Comparison of ENCODE assay signal across 15 mouse cellular contexts in genomic region chrX:169110031-169110430, GRCm38 (mm10).
"Had no signal": no experiment of that assay in that cellular context is flagged by ENCODE, and none has a peak within 500 bp of the region (broad histone marks: within the 10 kb centered on the region; RNA-seq: fewer than 3 reads in every experiment).

No protein-coding gene starts in this region.

- DNase-seq: kidney, adult 11 months; kidney, adult 8-10 months; kidney, postnatal 10 days; kidney, postnatal 36 days; layer of hippocampus, postnatal 36 days; liver, embryonic 13.5 days; lung, adult 2 months; thymus, postnatal 25 days had no signal

- H3K4me3 ChIP-seq: kidney, embryonic 15.5 days; left cerebral cortex, adult 2 months; liver, embryonic 13.5 days; midbrain, embryonic 12.5 days; midbrain, embryonic 15.5 days; myocyte; neural tube, embryonic 13.5 days had no signal

- ATAC-seq: midbrain, embryonic 15.5 days had no signal

- H3K36me3 ChIP-seq: kidney, embryonic 15.5 days; liver, embryonic 13.5 days; midbrain, embryonic 12.5 days; midbrain, embryonic 15.5 days; neural tube, embryonic 13.5 days had no signal

- H3K27ac ChIP-seq: kidney, embryonic 15.5 days; left cerebral cortex, adult 2 months; liver, embryonic 13.5 days; midbrain, embryonic 12.5 days; midbrain, embryonic 15.5 days; neural tube, embryonic 13.5 days; stomach, postnatal 0 days had no signal

- H3K4me1 ChIP-seq: kidney, embryonic 15.5 days; midbrain, embryonic 12.5 days; midbrain, embryonic 15.5 days; neural tube, embryonic 13.5 days had no signal
